Mouse (Mus musculus): ENCODE data around the gene Mapkapk3. TPM values are rescaled to one million over a fixed set of nuclear protein-coding genes. Genes with fewer than 3 reads are reported as not detected.

Mapkapk3 gene
- polyA plus RNA-seq, 1 experiment from 2014 or later, result 1.8 TPM

GRCm38 (mm10) chr9:107288711-107289110 lies 966 bp downstream of the Mapkapk3 start:
- no peak overlapping the region for H3K4me3 ChIP-seq (replicated peaks; ENCODE audit: low read depth, low read length)
- ATAC-seq (ENCODE audit: low FRiP score, low TSS enrichment), result no peak

DNA sequence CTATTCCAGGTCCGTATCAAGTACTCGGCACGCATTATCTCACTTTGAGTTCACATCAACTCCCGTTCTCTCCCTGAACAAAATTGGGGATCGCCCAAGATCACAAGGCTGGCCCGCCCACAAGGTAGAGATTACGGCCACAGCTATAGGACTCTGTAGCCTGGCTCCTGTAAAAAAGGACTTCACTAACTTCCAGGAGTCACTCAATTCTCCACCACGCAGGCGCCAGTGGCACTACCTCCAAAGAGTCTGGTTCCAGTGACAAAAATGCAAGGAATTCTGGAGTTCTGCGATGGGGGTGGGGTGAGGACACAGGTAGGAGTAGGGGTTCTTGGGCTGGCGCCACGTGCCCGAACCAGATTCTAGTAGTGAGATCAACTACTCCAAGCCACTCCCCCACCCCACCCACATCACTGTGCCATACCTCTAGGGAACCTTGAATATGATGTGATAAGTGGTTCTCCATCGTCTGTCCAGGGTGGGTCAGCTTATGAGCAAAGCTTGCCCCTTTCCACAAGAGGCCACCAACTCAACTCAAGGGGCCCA lies 1.5 kb downstream of the Mapkapk3 start:
- Histone ChIP-seq H3K4me3 (replicated peaks; ENCODE audit: low read depth, low read length) (no peak overlapping the region), H3K9me3 (ENCODE audit: control insufficient read depth, low read length) (no peaks in the 10 kb centered on the region), H3K9ac (replicated peaks; ENCODE audit: low read length) (no peak overlapping the region), H3K4me2 (ENCODE audit: low read length) (no peak overlapping the region), H3K36me3 (ENCODE audit: control insufficient read depth, insufficient read depth, low read length) (no peaks in the 10 kb centered on the region), H3K27me3 (ENCODE audit: control insufficient read depth, insufficient read depth, low read length) (peaks cover 4% of the 10 kb centered on the region; the same call in 1 of the 2 replicates), H3K27ac (replicated peaks; ENCODE audit: low read depth, low read length) (no peak overlapping the region), H3K4me1 (ENCODE audit: control insufficient read depth, insufficient read depth, low read length) (peaks cover 8% of the 10 kb centered on the region)
- no peak for ATAC-seq (ENCODE audit: low FRiP score, low TSS enrichment)
- whole genome bisulfite sequencing, result 93% methylated on average over 14 of the region's 14 CpGs
- DNase-seq, result no peak

More at GRCm38 (mm10) chr9:107288711-107289110, 966 bp downstream of the Mapkapk3 start:
- Histone ChIP-seq H3K4me1 (ENCODE audit: control insufficient read depth, insufficient read depth, low read length) (peaks cover 8% of the 10 kb centered on the region), H3K4me2 (ENCODE audit: low read length) (0 out of 2 replicates have a peak overlapping the region, but pooled peaks have one; percentile 65), H3K9ac (replicated peaks; ENCODE audit: low read length) (no peak overlapping the region), H3K27ac (replicated peaks; ENCODE audit: low read depth, low read length) (no peak overlapping the region), H3K36me3 (ENCODE audit: control insufficient read depth, insufficient read depth, low read length) (no peaks in the 10 kb centered on the region), H3K9me3 (ENCODE audit: control insufficient read depth, low read length) (no peaks in the 10 kb centered on the region), H3K27me3 (ENCODE audit: control insufficient read depth, insufficient read depth, low read length) (peaks cover 4% of the 10 kb centered on the region; the same call in 1 of the 2 replicates)
- 32% methylated on average over 8 of the region's 8 CpGs for WGBS
- no peak for DNase-seq

GRCm38 (mm10) chr9:107287294-107287693 lies 2.4 kb downstream of the Mapkapk3 start:
- H3K9me3 ChIP-seq (ENCODE audit: control insufficient read depth, low read length), result no peaks in the 10 kb centered on the region
- no peak overlapping the region for H3K4me2 ChIP-seq (ENCODE audit: low read length)
- no peak overlapping the region for H3K4me3 ChIP-seq (replicated peaks; ENCODE audit: low read depth, low read length)
- H3K27ac ChIP-seq (replicated peaks; ENCODE audit: low read depth, low read length), result no peak overlapping the region
- DNase-seq (no peak), ATAC-seq (ENCODE audit: low FRiP score, low TSS enrichment) (no peak)
- 80% methylated on average over 2 of the region's 2 CpGs for WGBS
- H3K9ac ChIP-seq (replicated peaks; ENCODE audit: low read length), result no peak overlapping the region
- H3K27me3 ChIP-seq (ENCODE audit: control insufficient read depth, insufficient read depth, low read length), result peaks cover 4% of the 10 kb centered on the region; the same call in 1 of the 2 replicates
- no peaks in the 10 kb centered on the region for H3K36me3 ChIP-seq (ENCODE audit: control insufficient read depth, insufficient read depth, low read length)
- peaks cover 8% of the 10 kb centered on the region for H3K4me1 ChIP-seq (ENCODE audit: control insufficient read depth, insufficient read depth, low read length)

DNA sequence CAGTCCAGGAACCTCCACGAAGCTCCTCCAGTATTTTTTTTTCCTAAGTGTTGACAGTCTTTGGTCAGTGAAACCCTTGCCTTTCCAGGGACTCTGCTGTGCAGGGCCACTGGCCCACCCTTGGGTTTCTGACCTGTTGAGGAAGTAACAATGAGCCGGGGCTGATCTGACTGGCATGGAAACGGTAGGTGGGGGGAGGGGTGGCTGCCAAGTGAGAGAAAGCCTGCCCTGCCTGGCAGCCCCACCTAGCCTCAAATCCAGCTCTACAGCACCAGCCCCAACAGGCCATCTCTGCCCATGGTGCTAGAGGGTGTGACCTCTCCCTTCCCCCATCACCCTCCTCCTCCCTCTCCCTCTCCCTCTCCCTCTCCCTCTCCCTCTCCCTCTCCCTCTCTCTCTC lies 4.7 kb downstream of the Mapkapk3 start:
- Histone ChIP-seq H3K27me3 (ENCODE audit: control insufficient read depth, insufficient read depth, low read length) (peaks cover 4% of the 10 kb centered on the region; the same call in 1 of the 2 replicates), H3K4me1 (ENCODE audit: control insufficient read depth, insufficient read depth, low read length) (peaks cover 10% of the 10 kb centered on the region), H3K4me2 (ENCODE audit: low read length) (no peak overlapping the region), H3K27ac (replicated peaks; ENCODE audit: low read depth, low read length) (no peak overlapping the region), H3K4me3 (replicated peaks; ENCODE audit: low read depth, low read length) (no peak overlapping the region), H3K9ac (replicated peaks; ENCODE audit: low read length) (no peak overlapping the region), H3K9me3 (ENCODE audit: control insufficient read depth, low read length) (no peaks in the 10 kb centered on the region), H3K36me3 (ENCODE audit: control insufficient read depth, insufficient read depth, low read length) (no peaks in the 10 kb centered on the region)
- DNase-seq (no peak), ATAC-seq (ENCODE audit: low FRiP score, low TSS enrichment) (no peak)
- 19% methylated on average over 3 of the region's 3 CpGs for WGBS

DNA sequence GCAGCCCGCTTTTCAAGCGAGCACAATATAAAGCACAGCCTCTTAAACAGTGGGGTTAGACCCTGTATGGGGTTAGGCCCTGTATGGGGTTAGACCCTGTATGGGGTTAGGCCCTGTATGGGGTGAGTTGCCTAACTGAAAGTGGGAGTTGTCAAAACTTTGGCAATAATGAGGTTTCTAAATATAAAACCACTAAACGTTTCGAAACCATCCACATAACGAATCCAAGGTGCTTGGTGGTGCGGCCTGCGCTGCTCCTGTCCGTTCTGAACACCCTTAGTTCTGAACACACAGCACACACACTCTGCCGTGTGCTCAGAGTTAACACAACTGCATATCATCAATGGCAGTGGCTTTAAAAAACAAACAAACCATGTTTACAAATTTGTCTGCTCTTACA lies 6.7 kb downstream of the Mapkapk3 start:
- Histone ChIP-seq H3K27ac (replicated peaks; ENCODE audit: low read depth, low read length) (no peak overlapping the region), H3K9me3 (ENCODE audit: control insufficient read depth, low read length) (no peaks in the 10 kb centered on the region), H3K36me3 (ENCODE audit: control insufficient read depth, insufficient read depth, low read length) (no peaks in the 10 kb centered on the region), H3K9ac (replicated peaks; ENCODE audit: low read length) (no peak overlapping the region), H3K27me3 (ENCODE audit: control insufficient read depth, insufficient read depth, low read length) (no peaks in the 10 kb centered on the region), H3K4me1 (ENCODE audit: control insufficient read depth, insufficient read depth, low read length) (peaks cover 11% of the 10 kb centered on the region; the same call in 1 of the 2 replicates), H3K4me2 (ENCODE audit: low read length) (no peak overlapping the region), H3K4me3 (replicated peaks; ENCODE audit: low read depth, low read length) (no peak overlapping the region)
- 91% methylated on average over 9 of the region's 9 CpGs for WGBS
- ATAC-seq (ENCODE audit: low FRiP score, low TSS enrichment), result no peak
- no peak for DNase-seq

DNA sequence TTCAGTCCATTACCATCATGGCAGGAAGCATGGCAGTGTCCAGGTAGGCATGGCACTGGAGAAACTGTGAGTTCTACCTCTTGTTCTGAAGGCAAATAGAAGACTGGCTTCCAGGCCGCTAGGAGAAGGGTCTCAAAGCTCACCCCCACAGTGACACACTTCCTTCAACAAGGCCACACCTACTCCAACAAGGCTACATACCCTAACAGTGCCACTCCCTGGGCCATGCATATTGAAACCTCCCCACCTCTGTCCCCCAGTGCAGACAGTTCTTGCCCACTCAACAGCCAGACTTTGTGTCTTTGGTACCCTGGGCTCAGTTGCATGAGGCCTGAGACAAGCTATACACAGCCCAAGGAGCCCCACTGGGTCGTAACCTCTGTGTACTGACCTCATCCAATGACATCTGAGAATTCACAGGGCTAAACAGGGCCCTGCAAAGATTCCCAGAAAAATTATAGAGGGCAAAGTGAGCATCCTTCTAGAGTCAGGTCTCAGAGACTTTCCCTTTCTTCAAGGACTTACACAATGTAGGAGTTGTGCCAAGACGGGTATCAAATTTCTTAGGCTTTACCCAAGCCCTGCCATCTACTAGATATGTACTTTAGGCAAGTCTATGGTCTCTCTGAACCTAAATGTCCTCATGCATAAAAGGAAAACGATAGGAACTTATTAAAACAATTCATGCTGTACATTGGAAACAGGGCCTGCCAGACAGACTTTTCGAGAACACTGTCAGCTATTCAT lies 8.3 kb downstream of the Mapkapk3 start:
- no peaks in the 10 kb centered on the region for H3K36me3 ChIP-seq (ENCODE audit: control insufficient read depth, insufficient read depth, low read length)
- ATAC-seq (ENCODE audit: low FRiP score, low TSS enrichment) (no peak), DNase-seq (no peak)
- no peak overlapping the region for H3K4me3 ChIP-seq (replicated peaks; ENCODE audit: low read depth, low read length)
- WGBS, result 92% methylated on average over 5 of the region's 5 CpGs
- H3K9me3 ChIP-seq (ENCODE audit: control insufficient read depth, low read length), result no peaks in the 10 kb centered on the region
- H3K4me1 ChIP-seq (ENCODE audit: control insufficient read depth, insufficient read depth, low read length), result peaks cover 11% of the 10 kb centered on the region; the same call in 1 of the 2 replicates
- no peak overlapping the region for H3K9ac ChIP-seq (replicated peaks; ENCODE audit: low read length)
- H3K27ac ChIP-seq (replicated peaks; ENCODE audit: low read depth, low read length), result no peak overlapping the region
- no peak overlapping the region for H3K4me2 ChIP-seq (ENCODE audit: low read length)
- no peaks in the 10 kb centered on the region for H3K27me3 ChIP-seq (ENCODE audit: control insufficient read depth, insufficient read depth, low read length)

DNA sequence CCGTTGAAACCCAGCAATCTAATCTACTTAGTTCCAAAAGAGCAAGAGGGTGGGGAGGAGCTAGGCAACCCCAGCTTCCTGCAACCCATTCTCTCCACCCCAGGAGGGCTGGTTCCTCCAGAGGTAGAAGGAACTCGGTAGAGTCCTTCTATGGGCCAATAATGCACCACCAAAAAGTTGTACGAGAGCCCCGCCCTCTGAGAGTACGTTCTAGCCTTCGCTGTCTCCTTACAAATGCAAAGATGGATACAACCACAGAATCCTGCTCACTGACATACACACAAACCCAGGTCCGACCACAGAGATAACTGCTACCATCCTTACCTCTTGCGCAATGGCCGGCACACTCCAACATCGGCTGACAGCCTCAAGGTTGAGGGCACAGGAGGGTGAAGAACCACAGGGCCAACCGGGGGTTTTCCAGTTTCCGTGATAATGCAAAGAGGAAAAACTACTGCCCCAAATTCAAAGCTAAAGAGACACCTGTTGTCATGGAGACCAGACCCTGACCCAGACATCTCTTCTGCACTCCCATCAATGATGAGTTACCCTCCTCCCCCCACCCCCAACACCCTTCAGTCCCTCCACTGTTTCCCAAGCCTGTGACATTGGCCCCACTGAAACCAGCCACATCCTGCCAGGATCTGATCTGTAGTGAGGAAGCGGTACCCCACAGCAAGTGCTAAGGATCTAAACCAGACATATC lies 9.2 kb downstream of the Mapkapk3 start:
- H3K4me2 ChIP-seq (ENCODE audit: low read length), result no peak overlapping the region

DNA sequence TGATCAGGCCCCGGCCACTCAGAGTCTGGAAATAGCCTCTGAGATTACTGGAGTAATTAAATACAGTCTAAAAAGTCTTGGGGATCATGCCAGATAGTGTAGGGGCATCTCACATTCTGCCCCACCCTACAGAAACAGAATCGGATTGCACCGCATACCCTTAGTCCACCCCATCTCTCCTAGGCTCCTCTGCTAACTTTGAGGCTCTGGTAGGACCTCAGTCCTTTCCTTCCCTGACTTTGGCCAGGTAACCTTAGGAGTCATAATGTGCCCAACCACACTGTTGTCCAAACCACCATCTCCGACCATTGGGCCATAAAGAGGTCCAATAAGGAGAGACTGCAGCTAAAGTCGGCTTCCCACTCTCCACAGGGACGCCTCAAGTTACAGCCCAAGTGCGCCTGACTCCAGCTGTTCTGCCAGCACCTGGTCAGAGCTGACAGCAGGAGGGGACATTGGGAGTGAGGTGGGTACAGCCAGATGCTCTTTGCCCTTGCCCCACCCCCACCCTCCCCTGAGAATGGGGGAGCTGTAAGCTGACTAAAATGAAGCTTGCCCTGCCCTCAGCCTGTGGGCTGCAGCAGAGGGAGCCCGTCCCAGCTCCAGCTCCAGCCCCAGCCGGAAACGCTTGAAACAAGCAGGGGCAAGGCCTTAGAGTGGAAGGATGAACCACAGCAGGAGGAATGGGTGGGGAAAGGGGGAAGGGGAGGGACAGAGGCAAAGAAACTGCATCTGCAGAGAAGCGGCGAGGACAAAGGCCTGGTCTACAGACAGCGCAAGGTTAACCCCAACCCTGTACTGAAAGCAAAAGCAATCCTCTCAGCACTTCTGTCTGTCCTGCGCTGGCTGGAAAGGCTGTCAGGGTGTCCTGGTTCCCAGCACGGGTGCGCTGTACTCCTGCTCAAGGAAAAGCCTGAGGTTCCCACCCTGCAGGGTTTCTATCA lies 10.0 kb downstream of the Mapkapk3 start:
- no peaks in the 10 kb centered on the region for H3K9me3 ChIP-seq (ENCODE audit: control insufficient read depth, low read length)
- no peaks in the 10 kb centered on the region for H3K27me3 ChIP-seq (ENCODE audit: control insufficient read depth, insufficient read depth, low read length)
- DNase-seq, result peak; percentile 16
- peaks cover 11% of the 10 kb centered on the region; the same call in 1 of the 2 replicates for H3K4me1 ChIP-seq (ENCODE audit: control insufficient read depth, insufficient read depth, low read length)
- no peak overlapping the region for H3K27ac ChIP-seq (replicated peaks; ENCODE audit: low read depth, low read length)
- H3K4me3 ChIP-seq (replicated peaks; ENCODE audit: low read depth, low read length), result no peak overlapping the region
- H3K9ac ChIP-seq (replicated peaks; ENCODE audit: low read length), result no peak overlapping the region; the same call in 1 of the 2 replicates
- H3K36me3 ChIP-seq (ENCODE audit: control insufficient read depth, insufficient read depth, low read length), result no peaks in the 10 kb centered on the region
- WGBS, result 28% methylated on average over 16 of the region's 16 CpGs
- no peak overlapping the region for H3K4me2 ChIP-seq (ENCODE audit: low read length)
- no peak for ATAC-seq (ENCODE audit: low FRiP score, low TSS enrichment)

More for the DNA sequence above, 9.2 kb downstream of the Mapkapk3 start:
- 43% methylated on average over 13 of the region's 13 CpGs for whole genome bisulfite sequencing
- Histone ChIP-seq H3K36me3 (ENCODE audit: control insufficient read depth, insufficient read depth, low read length) (no peaks in the 10 kb centered on the region), H3K27me3 (ENCODE audit: control insufficient read depth, insufficient read depth, low read length) (no peaks in the 10 kb centered on the region), H3K9ac (replicated peaks; ENCODE audit: low read length) (no peak overlapping the region; the same call in 1 of the 2 replicates), H3K4me3 (replicated peaks; ENCODE audit: low read depth, low read length) (no peak overlapping the region), H3K9me3 (ENCODE audit: control insufficient read depth, low read length) (no peaks in the 10 kb centered on the region), H3K27ac (replicated peaks; ENCODE audit: low read depth, low read length) (no peak overlapping the region), H3K4me1 (ENCODE audit: control insufficient read depth, insufficient read depth, low read length) (peaks cover 11% of the 10 kb centered on the region; the same call in 1 of the 2 replicates)
- ATAC-seq (ENCODE audit: low FRiP score, low TSS enrichment) (no peak), DNase-seq (no peak)

Measured in midbrain, embryonic 14.5 days (tissue).